Mouse (Mus musculus) duodenum, adult 2 months (tissue): ENCODE measurements around the gene Olfr1312. TPM values are rescaled to one million over a fixed set of nuclear protein-coding genes. Genes with fewer than 3 reads are reported as not detected.

Source experiments
- polyA plus RNA-seq: library from polyadenylated mRNA; depleted of rRNA; stranded (reverse); fragments of >200 nt; gene quantifications from 2 replicates; pipeline ENCODE4 v1.2.3, GENCODE M21; 2012; ENCODE audit warnings: low replicate concordance; rRNA removed

The Olfr1312 gene
- polyA plus RNA-seq = not detected in 2 replicates

GRCm38 (mm10) chr2:112050138-112050537, at the start of gene Olfr1312:
TSS of gene Olfr1312 (minus strand) at chr2:112050238.

GRCm38 (mm10) chr2:112096681-112097080, 46.6 kb upstream of the Olfr1312 start, which contains the start of gene Olfr1314:
TSS of gene Olfr1314 (minus strand) at chr2:112096781.

GRCm38 (mm10) chr2:112077743-112078142, 27.7 kb upstream of the Olfr1312 start, which contains the start of gene Olfr1313:
TSS of gene Olfr1313 (minus strand) at chr2:112077843.

GRCm38 (mm10) chr2:112024312-112024711, 25.7 kb downstream of the Olfr1312 start, which contains the start of gene Olfr1311:
TSS of gene Olfr1311 (minus strand) at chr2:112024412.

GRCm38 (mm10) chr2:112012608-112013007, 37.4 kb downstream of the Olfr1312 start, which contains the start of gene Olfr1310:
TSS of gene Olfr1310 (minus strand) at chr2:112012708.

GRCm38 (mm10) chr2:111990181-111990580, 59.9 kb downstream of the Olfr1312 start, which contains the start of gene Olfr1309:
TSS of gene Olfr1309 (minus strand) at chr2:111990281.

Other genes starting within 250 kb of the Olfr1312 start
- not detected in 2 replicates for gene Olfr1303, start 229.9 kb downstream of the Olfr1312 start, polyA plus RNA-seq
- not detected in 2 replicates for gene Olfr1305, start 173.1 kb downstream of the Olfr1312 start, polyA plus RNA-seq
- not detected in 2 replicates for gene Olfr1306, start 134.0 kb downstream of the Olfr1312 start, polyA plus RNA-seq
- not detected in 2 replicates for gene Olfr1307, start 100.8 kb downstream of the Olfr1312 start, polyA plus RNA-seq
- not detected in 2 replicates for gene Olfr1308, start 85.3 kb downstream of the Olfr1312 start, polyA plus RNA-seq
- not detected in 2 replicates for gene Olfr1309, start 60.0 kb downstream of the Olfr1312 start, polyA plus RNA-seq
- gene Olfr1310, start 37.5 kb downstream of the Olfr1312 start, polyA plus RNA-seq = not detected in 2 replicates
- gene Olfr1311, start 25.8 kb downstream of the Olfr1312 start, polyA plus RNA-seq = not detected in 2 replicates
- gene Olfr1313, start 27.6 kb upstream of the Olfr1312 start, polyA plus RNA-seq = not detected in 2 replicates
- gene Olfr1314, start 46.5 kb upstream of the Olfr1312 start, polyA plus RNA-seq = not detected in 2 replicates
- gene Olfr1315-ps1, start 65.2 kb upstream of the Olfr1312 start, polyA plus RNA-seq = not detected in 2 replicates
- gene Olfr1316, start 84.7 kb upstream of the Olfr1312 start, polyA plus RNA-seq = not detected in 2 replicates
- not detected in 2 replicates for gene Olfr1317, start 90.1 kb upstream of the Olfr1312 start, polyA plus RNA-seq
- gene Olfr1318, start 104.0 kb upstream of the Olfr1312 start, polyA plus RNA-seq = not detected in 2 replicates
- 44.5 TPM in 2 replicates for gene Lpcat4, start 189.2 kb upstream of the Olfr1312 start, polyA plus RNA-seq
- gene Nutm1, start 209.1 kb upstream of the Olfr1312 start, polyA plus RNA-seq = not detected in 2 replicates
- 27.9 and 28.0 TPM in 2 replicates for gene Nop10, start 211.7 kb upstream of the Olfr1312 start, polyA plus RNA-seq
- 6.7 and 8.0 TPM in 2 replicates for gene Slc12a6, start 215.6 kb upstream of the Olfr1312 start, polyA plus RNA-seq
- gene Gm21985, start 216.1 kb upstream of the Olfr1312 start, polyA plus RNA-seq = not detected in 2 replicates